Mouse (Mus musculus) midbrain, embryonic 16.5 days (tissue): ENCODE results near the gene Islr2. TPM values are rescaled to one million over a fixed set of nuclear protein-coding genes. Genes with fewer than 3 reads are reported as not detected.

Source experiments
- ATAC-seq: fragments of 200-750 bp; cut with Nextera tagmentation; 2 replicates; pipeline ENCODE4 v1.8.0; 2017; ENCODE audit warnings: moderate TSS enrichment
- H3K27ac ChIP-seq: fragments of 300-500 bp; sonication (generic); 2 replicates; pipeline ENCODE4 v1.5.1; 2014; ENCODE audit warnings: mild to moderate bottlenecking, low read length, mixed read lengths
- H3K27me3 ChIP-seq: fragments of 300-500 bp; sonication (generic); 2 replicates; pipeline ENCODE4 v1.6.1; 2014; ENCODE audit warnings: low read depth, low read length, mixed read lengths; ENCODE audit not compliant: control insufficient read depth, insufficient read depth
- H3K36me3 ChIP-seq: fragments of 300-500 bp; sonication (generic); 2 replicates; pipeline ENCODE4 v1.6.1; 2014; ENCODE audit warnings: mild to moderate bottlenecking, low read length, moderate library complexity, mixed read lengths; ENCODE audit not compliant: control insufficient read depth, insufficient read depth
- H3K4me1 ChIP-seq: fragments of 300-500 bp; sonication (generic); 2 replicates; pipeline ENCODE4 v1.6.1; 2014; ENCODE audit warnings: mild to moderate bottlenecking, low read length, mixed read lengths; ENCODE audit not compliant: control insufficient read depth, insufficient read depth
- H3K4me2 ChIP-seq: fragments of 300-500 bp; sonication (generic); 2 replicates; pipeline ENCODE4 v1.6.1; 2014; ENCODE audit warnings: mild to moderate bottlenecking, low read length, mixed read lengths
- H3K4me3 ChIP-seq: fragments of 300-500 bp; sonication (generic); 2 replicates; pipeline ENCODE4 v1.5.1; 2014; ENCODE audit warnings: low read depth, mild to moderate bottlenecking, low read length, moderate library complexity, mixed read lengths
- H3K9ac ChIP-seq: fragments of 300-500 bp; sonication (generic); 2 replicates; pipeline ENCODE4 v1.6.1; 2014; ENCODE audit warnings: low read depth, low read length, mixed read lengths
- H3K9me3 ChIP-seq: fragments of 300-500 bp; sonication (generic); replicated peaks from 2 replicates; pipeline ENCODE4 v1.6.1; 2014; ENCODE audit warnings: mild to moderate bottlenecking, low read length, mixed read lengths; ENCODE audit not compliant: control insufficient read depth, poor library complexity, severe bottlenecking
- WGBS: fragments of 180-500 bp; shearing (Covaris S2); extraction: QIAGEN DNeasy Blood & Tissue Kit; methylation state at CpG from one replicate; pipeline ENCODE4 v1.1.7; 2014; 5-methylcytosine and 5-hydroxymethylcytosine counted together
- polyA plus RNA-seq: library from polyadenylated mRNA; unstranded; fragments of >200 nt; fragmentation: Nextera tagmentation; extraction: Ambion mirVana; gene quantifications from 2 replicates; pipeline ENCODE4 v1.2.1, GENCODE M21; 2015

Islr2 gene
- polyA plus RNA-seq, 1 experiment from 2014 or later, result 38.0 TPM

GRCm38 (mm10) chr9:58228777-58229466 is 24.8 kb upstream of the Islr2 start:
- Histone ChIP-seq H3K9me3 (no peaks in the 10 kb centered on the region), H3K9ac (no peak overlapping the region), H3K27ac (no peak overlapping the region), H3K4me1 (no peaks in the 10 kb centered on the region), H3K27me3 (no peaks in the 10 kb centered on the region), H3K4me3 (no peak overlapping the region), H3K36me3 (no peaks in the 10 kb centered on the region; the same call in 1 of the 2 replicates), H3K4me2 (no peak overlapping the region)
- WGBS, result 92% methylated on average over 9 of the region's 9 CpGs
- no peak for ATAC-seq

- Histone ChIP-seq H3K9me3 (no peaks in the 10 kb centered on the region), H3K36me3 (no peaks in the 10 kb centered on the region; the same call in 1 of the 2 replicates), H3K27me3 (no peaks in the 10 kb centered on the region), H3K27ac (no peak overlapping the region), H3K4me3 (no peak overlapping the region), H3K9ac (no peak overlapping the region), H3K4me2 (no peak overlapping the region), H3K4me1 (no peaks in the 10 kb centered on the region)
- no peak for ATAC-seq
- WGBS, result 68% methylated on average over 9 of the region's 9 CpGs
Measured at GRCm38 (mm10) chr9:58225915-58226913, 22.1 kb upstream of the Islr2 start.

- Histone ChIP-seq H3K4me1 (no peaks in the 10 kb centered on the region), H3K9ac (no peak overlapping the region), H3K27ac (no peak overlapping the region), H3K27me3 (no peaks in the 10 kb centered on the region), H3K9me3 (no peaks in the 10 kb centered on the region), H3K4me3 (no peak overlapping the region), H3K4me2 (no peak overlapping the region), H3K36me3 (no peaks in the 10 kb centered on the region; the same call in 1 of the 2 replicates)
- ATAC-seq, result no peak
- 100% methylated on average over 2 of the region's 2 CpGs for WGBS
Measured at GRCm38 (mm10) chr9:58224356-58224755, 20.2 kb upstream of the Islr2 start.

GRCm38 (mm10) chr9:58220218-58220903 is 16.2 kb upstream of the Islr2 start:
- no peaks in the 10 kb centered on the region for H3K9me3 ChIP-seq
- no peak overlapping the region for H3K9ac ChIP-seq
- H3K27me3 ChIP-seq, result no peaks in the 10 kb centered on the region
- 74% methylated on average over 24 of the region's 24 CpGs for WGBS
- no peak overlapping the region for H3K4me2 ChIP-seq
- H3K27ac ChIP-seq, result no peak overlapping the region
- H3K4me3 ChIP-seq, result no peak overlapping the region
- no peak for ATAC-seq
- H3K36me3 ChIP-seq, result no peaks in the 10 kb centered on the region
- no peaks in the 10 kb centered on the region; the same call in 1 of the 2 replicates for H3K4me1 ChIP-seq

GRCm38 (mm10) chr9:58218539-58218938 is 14.4 kb upstream of the Islr2 start:
- H3K9me3 ChIP-seq, result no peaks in the 10 kb centered on the region
- H3K4me1 ChIP-seq, result peaks cover 6% of the 10 kb centered on the region; the same call in 1 of the 2 replicates
- no peaks in the 10 kb centered on the region for H3K27me3 ChIP-seq
- no peak for ATAC-seq
- H3K4me3 ChIP-seq, result no peak overlapping the region
- H3K9ac ChIP-seq, result no peak overlapping the region
- H3K27ac ChIP-seq, result no peak overlapping the region
- H3K36me3 ChIP-seq, result no peaks in the 10 kb centered on the region
- 91% methylated on average over 3 of the region's 3 CpGs for WGBS
- no peak overlapping the region for H3K4me2 ChIP-seq

GRCm38 (mm10) chr9:58216402-58216801 is 12.3 kb upstream of the Islr2 start:
- Histone ChIP-seq H3K27ac (no peak overlapping the region), H3K4me2 (no peak overlapping the region), H3K27me3 (no peaks in the 10 kb centered on the region), H3K36me3 (no peaks in the 10 kb centered on the region), H3K4me1 (peaks cover 6% of the 10 kb centered on the region; the same call in 1 of the 2 replicates), H3K9me3 (no peaks in the 10 kb centered on the region), H3K4me3 (no peak overlapping the region), H3K9ac (no peak overlapping the region)
- ATAC-seq, result 0 out of 2 replicates have a peak, but pooled peaks have one; percentile 65
- WGBS, result 38% methylated on average over 6 of the region's 6 CpGs

- Histone ChIP-seq H3K9me3 (no peaks in the 10 kb centered on the region), H3K4me1 (peaks cover 6% of the 10 kb centered on the region; the same call in 1 of the 2 replicates), H3K27me3 (no peaks in the 10 kb centered on the region), H3K4me2 (no peak overlapping the region), H3K4me3 (no peak overlapping the region), H3K9ac (no peak overlapping the region), H3K27ac (no peak overlapping the region), H3K36me3 (no peaks in the 10 kb centered on the region)
- ATAC-seq, result no peak
- WGBS, result 65% methylated on average over 8 of the region's 8 CpGs
Measured at GRCm38 (mm10) chr9:58214519-58215180, 10.5 kb upstream of the Islr2 start.

- Histone ChIP-seq H3K4me1 (peaks cover 6% of the 10 kb centered on the region; the same call in 1 of the 2 replicates), H3K9ac (no peak overlapping the region), H3K36me3 (no peaks in the 10 kb centered on the region), H3K4me3 (no peak overlapping the region), H3K4me2 (no peak overlapping the region), H3K9me3 (no peaks in the 10 kb centered on the region), H3K27me3 (no peaks in the 10 kb centered on the region), H3K27ac (no peak overlapping the region)
- 27% methylated on average over 5 of the region's 5 CpGs for WGBS
- no peak for ATAC-seq
Measured at GRCm38 (mm10) chr9:58213865-58214264, 9.7 kb upstream of the Islr2 start.
